Mouse (Mus musculus): ENCODE results near the gene Slc30a7. TPM values are rescaled to one million over a fixed set of nuclear protein-coding genes. Genes with fewer than 3 reads are reported as not detected.

Slc30a7 gene
- total and polyA plus RNA-seq, 3 experiments = 8.1 to 19.1 TPM; not detected in 1

GRCm38 (mm10) chr3:116024236-116024635 lies 17.0 kb upstream of the Slc30a7 start:
- no peak for DNase-seq (ENCODE audit: low read depth, low spot score)
- H3K4me3 ChIP-seq (ENCODE audit: control insufficient read depth in 1 of 2, insufficient read depth in 1 of 2, low read depth in 2 of 2, low read length in 2 of 2) = no peak overlapping the region
- H3K9me3 ChIP-seq (replicated peaks; ENCODE audit: insufficient read depth, low read length) = no peaks in the 10 kb centered on the region
- H3K27ac ChIP-seq (ENCODE audit: control insufficient read depth, low read depth, low read length) = no peak overlapping the region
- H3K4me1 ChIP-seq (ENCODE audit: control insufficient read depth in 1 of 2, insufficient read depth in 2 of 2, low read length in 2 of 2) = no peaks in the 10 kb centered on the region
- H3K27me3 ChIP-seq (ENCODE audit: control insufficient read depth in 1 of 2, insufficient read depth in 2 of 2, low read length in 2 of 2) = no peaks in the 10 kb centered on the region
- no peak overlapping the region for H3K9ac ChIP-seq (ENCODE audit: control insufficient read depth, low read depth, low read length, poor library complexity, severe bottlenecking)
- no peaks in the 10 kb centered on the region for H3K79me2 ChIP-seq (ENCODE audit: control insufficient read depth, insufficient read depth, low read length, poor library complexity)
- H3K36me3 ChIP-seq (ENCODE audit: control insufficient read depth in 1 of 2, insufficient read depth in 2 of 2, low read length in 2 of 2) = no peaks in the 10 kb centered on the region
- TF ChIP-seq GABPA (IDR thresholded peaks at IDR 0.05; ENCODE audit: low read depth, low read length) = no peak
- TF ChIP-seq SIN3A (IDR thresholded peaks at IDR 0.05; ENCODE audit: low read length) = no peak
- no peak for TF ChIP-seq ETS1 (IDR thresholded peaks at IDR 0.05; ENCODE audit: low read depth, low read length)
- no peak for TF ChIP-seq ZKSCAN1 (IDR thresholded peaks at IDR 0.05; ENCODE audit: low read depth, low read length)
- TF ChIP-seq ELF1 (IDR thresholded peaks at IDR 0.05; ENCODE audit: low read depth, low read length) = no peak
- no peak for TF ChIP-seq MAZ (IDR thresholded peaks at IDR 0.05; ENCODE audit: low read depth, low read length)
- TF ChIP-seq EP300 (IDR thresholded peaks at IDR 0.05; ENCODE audit: low read depth in 1 of 2, low read length in 2 of 2) = no peak
- no peak for TF ChIP-seq CTCF (IDR thresholded peaks at IDR 0.05 in 2 of 3, conservative IDR thresholded peaks at IDR 0.05 in 1 of 3; ENCODE audit: control insufficient read depth in 1 of 3, insufficient read depth in 1 of 3, low read depth in 2 of 3, low read length in 3 of 3, poor library complexity in 1 of 3, severe bottlenecking in 1 of 3)
- no peak for TF ChIP-seq NRF1 (IDR thresholded peaks at IDR 0.05; ENCODE audit: insufficient read depth, low read depth, low read length, poor library complexity, severe bottlenecking)
- TF ChIP-seq USF2 (IDR thresholded peaks at IDR 0.05; ENCODE audit: borderline replicate concordance in 1 of 2, insufficient read depth in 1 of 2, low read depth in 1 of 2, low read length in 2 of 2) = no peak
- TF ChIP-seq ZMIZ1 (IDR thresholded peaks at IDR 0.05; ENCODE audit: low read depth, low read length) = no peak
- no peak for TF ChIP-seq ZNF384 (IDR thresholded peaks at IDR 0.05; ENCODE audit: low read depth, low read length)

DNA sequence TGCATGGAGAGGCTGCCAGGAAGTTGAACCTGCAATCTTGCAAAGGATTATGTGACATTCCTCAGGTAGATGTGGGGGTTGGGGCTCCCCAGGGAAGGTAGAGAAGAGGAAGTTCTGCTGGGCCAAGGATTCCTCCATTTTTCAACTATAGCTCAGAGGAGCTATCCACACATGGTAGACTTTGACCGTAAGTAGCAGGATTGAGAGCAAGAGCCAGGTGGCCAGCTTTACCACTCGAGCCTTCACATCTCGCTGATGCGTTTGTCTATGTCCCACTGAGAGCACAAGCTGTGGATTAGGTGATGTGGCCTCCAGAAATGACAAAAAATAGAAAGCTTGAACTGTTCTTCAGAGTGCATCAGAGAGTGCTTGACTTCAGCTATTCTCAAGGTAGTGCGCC lies 11.9 kb upstream of the Slc30a7 start:
- TF ChIP-seq CHD1 (IDR thresholded peaks at IDR 0.05; ENCODE audit: low read depth, low read length) (no peak), SIN3A (IDR thresholded peaks at IDR 0.05; ENCODE audit: low read length) (no peak), MYB (IDR thresholded peaks at IDR 0.05; ENCODE audit: low read depth, low read length) (no peak), USF1 (IDR thresholded peaks at IDR 0.05; ENCODE audit: low read depth, low read length) (no peak), CHD2 (IDR thresholded peaks at IDR 0.05; ENCODE audit: low read length) (no peak), SMC3 (IDR thresholded peaks at IDR 0.05; ENCODE audit: low read depth, low read length) (no peak), TAL1 (IDR thresholded peaks at IDR 0.05; ENCODE audit: low read length) (no peak), MYC (IDR thresholded peaks at IDR 0.05; ENCODE audit: low read depth, low read length) (no peak), MAFK (IDR thresholded peaks at IDR 0.05; ENCODE audit: borderline replicate concordance, low read depth, low read length) (no peak), NRF1 (IDR thresholded peaks at IDR 0.05; ENCODE audit: insufficient read depth, low read depth, low read length, poor library complexity, severe bottlenecking) (no peak), ETS1 (IDR thresholded peaks at IDR 0.05; ENCODE audit: low read depth, low read length) (no peak)
- Histone ChIP-seq H3K9ac (ENCODE audit: control insufficient read depth, low read depth, low read length, poor library complexity, severe bottlenecking) (no peak overlapping the region), H3K27me3 (ENCODE audit: control insufficient read depth in 1 of 2, insufficient read depth in 2 of 2, low read length in 2 of 2) (no peaks in the 10 kb centered on the region), H3K4me1 (ENCODE audit: control insufficient read depth in 1 of 2, insufficient read depth in 2 of 2, low read length in 2 of 2) (no peaks in the 10 kb centered on the region), H3K9me3 (replicated peaks; ENCODE audit: insufficient read depth, low read length) (no peaks in the 10 kb centered on the region), H3K79me2 (ENCODE audit: control insufficient read depth, insufficient read depth, low read length, poor library complexity) (no peaks in the 10 kb centered on the region), H3K4me3 (ENCODE audit: control insufficient read depth in 1 of 2, insufficient read depth in 1 of 2, low read depth in 2 of 2, low read length in 2 of 2) (no peak overlapping the region), H3K27ac (ENCODE audit: control insufficient read depth, low read depth, low read length) (no peak overlapping the region), H3K36me3 (ENCODE audit: control insufficient read depth in 1 of 2, insufficient read depth in 2 of 2, low read length in 2 of 2) (no peaks in the 10 kb centered on the region)
- no peak for DNase-seq (ENCODE audit: low read depth, low spot score)

Data from MEL (cell line).